Mouse (Mus musculus): Measurements from ENCODE around the gene Josd1. TPM values are rescaled to one million over a fixed set of nuclear protein-coding genes. Genes with fewer than 3 reads are reported as not detected.

Gene Josd1
- total RNA-seq (2015; ENCODE audit: low replicate concordance) (6.0 and 6.7 TPM in 2 replicates), total RNA-seq (2017; ENCODE audit: low replicate concordance) (9.1 and 9.2 TPM in 2 replicates)

DNA sequence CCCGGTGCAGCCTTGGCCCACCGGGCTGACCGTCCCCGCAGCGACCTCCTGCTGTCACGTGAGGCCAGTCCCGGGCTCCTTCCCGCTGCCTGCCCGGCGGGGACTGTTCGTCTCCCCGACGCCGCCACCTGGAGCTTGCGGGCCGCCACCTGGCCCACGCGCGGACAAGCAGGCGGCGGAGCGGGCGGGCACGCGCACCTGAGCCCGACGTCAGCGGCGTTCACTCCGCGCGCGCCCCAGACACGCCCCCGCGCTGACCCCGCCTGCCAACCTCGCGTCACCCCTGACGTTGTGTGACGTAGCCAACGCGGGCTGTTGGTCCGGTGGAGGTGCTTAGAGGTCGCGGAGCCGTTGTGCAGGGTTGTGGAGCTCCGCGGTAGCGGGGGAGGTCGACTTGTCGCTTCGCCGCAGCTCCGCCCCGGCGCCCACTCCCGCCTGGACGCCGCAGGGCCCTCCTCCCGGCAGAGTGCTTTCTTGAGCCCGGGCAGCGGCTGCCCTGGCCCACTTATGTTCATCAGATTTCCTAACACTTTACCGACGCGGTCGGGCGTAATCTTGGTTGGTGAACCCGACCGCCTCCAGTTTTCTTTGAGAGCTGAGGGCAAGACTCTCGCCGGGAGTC, at the start of gene Josd1:
Gene Josd1 (minus strand): TSS at position 274 of the 622 bp plus-strand sequence.
- ATAC-seq (replicated peaks; ENCODE audit: low FRiP score, poor library complexity, severe bottlenecking) = peak; percentile 58

GRCm38 (mm10) chr15:79734311-79734710, 46.6 kb upstream of the Josd1 start:
- ATAC-seq (replicated peaks; ENCODE audit: low FRiP score, poor library complexity, severe bottlenecking) = no peak

DNA sequence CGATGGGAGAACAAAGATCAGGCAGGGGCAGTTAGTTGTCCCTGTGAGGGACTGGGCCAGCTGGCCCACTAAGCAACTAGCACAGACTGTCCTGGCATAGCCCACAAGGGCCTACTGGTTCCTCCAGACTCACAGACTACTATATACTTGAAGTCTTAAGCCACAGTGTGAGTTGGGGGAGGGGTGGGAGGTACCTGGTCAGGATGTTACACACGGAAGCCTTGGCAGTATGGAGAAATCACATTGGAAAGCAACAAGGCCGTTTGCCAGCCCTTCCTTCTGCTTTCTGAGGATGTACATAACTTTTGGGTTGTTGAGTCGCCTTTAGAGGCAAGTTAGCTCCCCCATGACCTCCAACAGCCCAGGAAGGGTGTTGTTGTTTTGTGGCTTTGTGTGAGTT, 45.9 kb upstream of the Josd1 start:
- ATAC-seq (replicated peaks; ENCODE audit: low FRiP score, poor library complexity, severe bottlenecking) = no peak

GRCm38 (mm10) chr15:79733192-79733591, 45.5 kb upstream of the Josd1 start:
- ATAC-seq (replicated peaks; ENCODE audit: low FRiP score, poor library complexity, severe bottlenecking) = no peak

- no peak for ATAC-seq (replicated peaks; ENCODE audit: low FRiP score, poor library complexity, severe bottlenecking)
Measured at GRCm38 (mm10) chr15:79731554-79731953, 43.8 kb upstream of the Josd1 start.

DNA sequence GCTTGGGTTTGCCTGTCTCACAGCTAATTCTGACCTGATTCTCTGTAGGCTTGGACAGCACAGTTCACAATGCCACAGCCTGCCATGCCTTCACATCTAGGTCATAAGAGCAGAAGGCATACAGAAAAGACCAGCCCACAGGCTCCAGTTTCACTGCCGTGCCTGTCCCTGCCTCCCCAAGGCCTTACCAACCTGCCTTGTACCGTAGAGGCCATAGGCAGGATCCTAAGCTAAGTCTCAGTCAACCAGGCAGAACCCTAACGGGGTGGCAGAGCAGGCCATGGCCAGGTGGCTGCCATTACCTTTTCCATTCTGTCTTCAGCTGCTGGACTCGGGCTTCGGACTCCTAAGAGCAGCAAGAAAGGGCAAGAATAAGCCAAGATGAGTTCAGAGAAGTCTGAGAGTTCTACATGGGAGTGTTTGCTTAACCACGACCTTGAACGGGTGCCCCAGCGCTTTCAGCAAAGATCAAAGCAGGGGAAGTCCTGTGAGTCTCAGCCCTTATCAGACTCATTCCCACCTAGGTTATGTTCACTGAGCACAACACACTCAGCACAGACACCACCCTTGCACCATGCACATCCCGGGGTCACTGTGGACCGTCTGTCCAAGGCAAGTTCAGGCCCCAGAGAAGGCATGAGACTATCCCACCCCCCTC, 41.1 kb upstream of the Josd1 start:
- no peak for ATAC-seq (replicated peaks; ENCODE audit: low FRiP score, poor library complexity, severe bottlenecking)

DNA sequence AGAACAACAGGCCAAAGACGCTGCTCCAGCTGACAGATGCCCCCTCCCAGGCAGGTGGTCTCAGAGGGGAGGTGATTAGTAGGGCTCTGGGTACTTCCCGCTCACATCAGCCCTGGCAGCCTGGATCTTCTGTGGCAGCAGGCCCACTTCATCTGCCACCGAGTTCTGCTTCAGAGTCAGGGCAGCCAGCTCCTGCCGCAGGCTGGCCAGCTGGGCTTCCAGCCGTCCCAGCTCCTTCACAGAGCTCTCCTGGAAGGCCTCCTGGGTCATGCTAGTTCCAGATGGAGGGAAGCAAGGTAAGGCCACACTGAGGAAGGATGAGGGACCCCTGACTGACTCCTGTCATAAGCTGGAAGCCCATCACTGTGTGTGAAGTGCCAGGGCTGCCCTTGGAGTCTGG, 40.6 kb upstream of the Josd1 start:
- no peak for ATAC-seq (replicated peaks; ENCODE audit: low FRiP score, poor library complexity, severe bottlenecking)

GRCm38 (mm10) chr15:79727840-79728239, 40.1 kb upstream of the Josd1 start:
- no peak for ATAC-seq (replicated peaks; ENCODE audit: low FRiP score, poor library complexity, severe bottlenecking)

- ATAC-seq (replicated peaks; ENCODE audit: low FRiP score, poor library complexity, severe bottlenecking) = no peak
Measured at GRCm38 (mm10) chr15:79725190-79725789, 37.6 kb upstream of the Josd1 start.

DNA sequence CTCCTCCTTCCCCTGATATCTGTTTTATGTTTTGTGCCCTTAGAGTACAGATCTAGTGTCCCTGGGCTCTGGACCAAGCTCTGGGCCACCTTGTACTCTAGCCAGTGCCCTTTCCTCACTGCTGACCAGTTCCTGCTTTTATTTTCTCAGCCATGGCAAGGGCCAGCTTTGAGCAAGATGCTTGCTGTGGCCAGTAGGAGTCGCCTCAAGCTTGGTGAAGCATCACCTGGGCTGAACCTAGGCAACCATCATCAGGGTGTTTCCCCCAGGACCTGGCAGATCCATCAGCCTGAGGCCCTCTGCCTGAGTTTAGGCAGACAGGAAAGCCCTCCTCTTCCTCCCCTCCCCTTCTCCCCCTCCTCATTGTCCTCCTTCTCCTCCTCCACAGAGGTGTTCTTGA, 35.7 kb upstream of the Josd1 start:
- peak; percentile 51; the same call in 1 of the 2 replicates for ATAC-seq (replicated peaks; ENCODE audit: low FRiP score, poor library complexity, severe bottlenecking)

- no peak for ATAC-seq (replicated peaks; ENCODE audit: low FRiP score, poor library complexity, severe bottlenecking)
Measured at GRCm38 (mm10) chr15:79720796-79721195, 33.1 kb upstream of the Josd1 start.

GRCm38 (mm10) chr15:79720267-79720666, 32.5 kb upstream of the Josd1 start:
- no peak for ATAC-seq (replicated peaks; ENCODE audit: low FRiP score, poor library complexity, severe bottlenecking)

DNA sequence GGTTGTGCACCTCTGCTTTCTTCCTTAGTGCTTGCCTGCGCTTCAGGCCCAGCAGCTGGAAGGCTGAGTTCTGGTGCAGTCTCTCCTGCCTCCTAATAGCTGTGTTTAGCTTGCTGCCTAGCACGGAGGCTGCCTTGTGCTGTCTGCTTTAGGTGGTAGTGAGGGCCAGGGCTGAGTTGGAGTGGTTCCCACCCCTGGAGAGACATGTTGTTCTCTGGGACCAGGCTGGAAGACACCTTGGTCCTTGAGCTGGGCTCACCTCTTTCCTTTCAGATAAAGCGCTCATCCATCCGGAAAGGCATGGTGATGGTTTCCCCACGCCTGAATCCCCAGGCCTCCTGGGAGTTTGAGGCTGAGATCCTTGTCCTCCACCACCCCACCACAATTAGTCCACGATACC, 29.0 kb upstream of the Josd1 start:
- no peak for ATAC-seq (replicated peaks; ENCODE audit: low FRiP score, poor library complexity, severe bottlenecking)

DNA sequence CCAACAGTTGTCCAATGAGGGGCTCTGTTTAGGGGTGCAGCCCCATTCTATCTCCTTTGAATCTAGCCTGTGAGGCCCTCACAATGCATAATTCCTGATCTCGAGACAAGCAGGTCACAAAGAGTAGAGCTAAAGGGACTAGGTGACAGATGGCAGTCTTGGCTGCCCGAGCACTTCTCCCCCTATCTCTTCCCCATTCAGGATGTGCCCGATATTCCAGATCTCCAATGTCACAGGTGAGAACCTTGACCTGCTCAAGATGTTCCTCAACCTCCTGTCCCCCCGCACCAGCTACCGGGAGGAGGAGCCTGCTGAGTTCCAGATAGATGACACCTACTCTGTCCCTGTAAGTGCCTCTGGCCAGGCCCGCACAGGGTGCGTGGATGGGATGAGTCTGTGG, 27.9 kb upstream of the Josd1 start:
- no peak for ATAC-seq (replicated peaks; ENCODE audit: low FRiP score, poor library complexity, severe bottlenecking)

- ATAC-seq (replicated peaks; ENCODE audit: low FRiP score, poor library complexity, severe bottlenecking) = peak; percentile 50
Measured at GRCm38 (mm10) chr15:79708229-79708822, 20.6 kb upstream of the Josd1 start.

GRCm38 (mm10) chr15:79706603-79707214, 19.0 kb upstream of the Josd1 start:
- no peak for ATAC-seq (replicated peaks; ENCODE audit: low FRiP score, poor library complexity, severe bottlenecking)

DNA sequence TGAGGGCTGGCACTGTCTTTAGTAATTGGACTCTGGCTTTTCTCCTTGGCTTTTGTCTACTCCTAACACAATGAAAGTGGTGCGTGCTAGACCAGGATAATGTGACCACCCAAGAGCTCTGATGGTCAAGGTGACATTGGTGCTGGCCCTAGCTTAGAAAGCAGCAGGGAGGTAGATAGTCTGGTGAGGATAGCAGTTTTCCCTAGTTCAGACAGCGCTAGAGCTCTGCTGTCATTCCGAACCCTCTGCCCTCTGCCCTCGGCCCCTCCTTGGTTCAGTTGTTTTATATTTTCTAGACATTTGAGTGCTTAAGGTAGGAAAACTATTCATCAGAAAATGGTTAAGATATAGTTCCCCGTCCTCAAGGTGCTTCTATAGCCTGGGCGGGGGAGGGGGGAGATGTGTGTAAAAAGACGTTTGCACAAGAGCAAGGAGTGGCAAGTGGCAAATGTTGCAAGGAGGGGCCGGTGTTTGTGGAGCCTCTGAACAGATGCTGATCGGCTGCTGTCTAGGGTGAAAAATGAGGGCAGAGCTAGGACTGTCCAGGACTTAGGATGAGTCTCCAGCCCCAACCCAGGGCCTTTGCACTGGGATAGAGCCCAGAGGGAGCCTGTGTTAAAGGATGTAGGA, 10.0 kb upstream of the Josd1 start:
- ATAC-seq (replicated peaks; ENCODE audit: low FRiP score, poor library complexity, severe bottlenecking) = no peak

- ATAC-seq (replicated peaks; ENCODE audit: low FRiP score, poor library complexity, severe bottlenecking) = 0 out of 2 replicates have a peak, but pooled peaks have one; percentile 41
Measured at GRCm38 (mm10) chr15:79697011-79697410, 9.3 kb upstream of the Josd1 start.

DNA sequence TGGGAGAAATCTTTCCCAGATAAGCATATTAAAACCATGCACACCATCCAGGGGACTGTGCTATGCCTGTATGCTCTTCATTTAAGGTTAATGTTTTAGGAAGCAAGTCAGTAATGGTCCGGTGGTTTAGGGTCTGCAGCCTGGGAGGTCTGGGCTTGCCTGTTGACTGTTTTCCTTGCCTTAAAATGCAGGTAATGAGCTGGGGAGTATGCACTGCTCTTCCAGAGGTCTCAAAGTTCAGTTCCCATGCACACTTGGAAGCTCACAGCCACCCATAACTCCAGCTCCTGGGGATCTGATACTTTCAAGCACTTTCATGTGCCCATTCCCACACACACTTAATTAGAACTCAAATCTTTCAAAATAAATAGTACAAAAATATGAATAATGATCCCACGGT, 8.8 kb upstream of the Josd1 start:
- ATAC-seq (replicated peaks; ENCODE audit: low FRiP score, poor library complexity, severe bottlenecking) = no peak

DNA sequence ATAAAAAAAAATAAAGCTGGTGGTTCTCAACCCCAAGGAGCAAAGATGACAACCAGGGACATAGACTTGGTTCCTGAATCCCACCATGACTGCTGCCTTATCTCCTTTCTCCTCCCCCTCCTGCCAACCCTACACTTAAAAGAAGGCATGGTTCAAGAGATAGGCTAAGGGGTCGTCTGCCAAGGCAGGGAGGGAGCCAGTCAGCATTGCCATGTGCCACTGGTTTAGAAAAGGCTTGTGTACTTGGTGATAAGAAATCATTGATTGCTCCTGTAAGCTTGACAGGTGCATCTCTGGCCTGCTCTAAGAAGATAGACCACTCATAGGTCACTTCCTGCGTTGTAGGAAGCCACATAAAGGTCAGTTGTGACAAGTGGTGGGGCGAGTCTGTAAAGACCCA, 7.8 kb upstream of the Josd1 start:
- no peak for ATAC-seq (replicated peaks; ENCODE audit: low FRiP score, poor library complexity, severe bottlenecking)

Measured in erythroblast, adult 5-6 weeks (primary cell).